Mouse (Mus musculus) stomach, postnatal 0 days (tissue): Measurements from ENCODE around the gene Edem1.

Experiments
- CTCF ChIP-seq: IDR thresholded peaks from 2 replicates; pipeline ENCODE4 v1.5.1; 2016; ENCODE audit warnings: antibody characterized with exemption, low read depth, mild to moderate bottlenecking, moderate library complexity
- EP300 ChIP-seq: optimal IDR thresholded peaks from 2 replicates; pipeline ENCODE3; 2016; ENCODE audit warnings: antibody characterized with exemption

DNA sequence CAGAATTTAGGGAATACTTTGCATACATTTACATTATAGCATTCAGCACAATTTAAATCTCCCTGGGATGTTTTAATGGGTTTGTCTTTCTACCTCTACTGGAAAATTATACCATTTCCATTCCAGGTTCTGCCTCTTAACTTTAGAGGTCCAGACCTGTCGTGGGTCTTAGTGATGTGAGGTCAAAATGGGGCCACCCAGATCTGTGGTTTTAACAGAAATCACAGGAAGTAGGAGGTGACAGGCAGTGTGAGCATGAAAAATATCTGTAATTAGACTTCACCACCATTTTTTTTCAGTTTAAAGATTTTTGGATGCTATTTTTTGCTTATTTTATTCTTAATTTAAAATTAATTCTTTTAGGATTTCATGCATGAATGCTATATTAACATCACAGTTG, 78.1 kb downstream of the Edem1 start:
- TF ChIP-seq CTCF (no peak), EP300 (no peak)
